Mouse (Mus musculus) liver, embryonic 12.5 days (tissue): ENCODE measurements around the gene Mettl16. TPM values are rescaled to one million over a fixed set of nuclear protein-coding genes. Genes with fewer than 3 reads are reported as not detected.
A peak's percentile ranks its signal among the peaks of the same experiment; 100 is the strongest.

Experiments
- ATAC-seq: fragments of 200-750 bp; cut with Nextera tagmentation; 2 replicates; pipeline ENCODE4 v1.8.0; 2017; ENCODE audit warnings: moderate number of reproducible peaks, mild to moderate bottlenecking, moderate library complexity
- H3K27ac ChIP-seq: fragments of 300-500 bp; sonication (generic); 2 replicates; pipeline ENCODE4 v1.5.1; 2016; ENCODE audit warnings: mild to moderate bottlenecking
- H3K27me3 ChIP-seq: fragments of 300-500 bp; sonication (generic); replicated peaks from 2 replicates; pipeline ENCODE4 v1.6.1; 2016; ENCODE audit warnings: mild to moderate bottlenecking, moderate library complexity
- H3K36me3 ChIP-seq: fragments of 300-500 bp; sonication (generic); 2 replicates; pipeline ENCODE4 v1.6.1; 2016; ENCODE audit warnings: mild to moderate bottlenecking, moderate library complexity
- H3K4me1 ChIP-seq: fragments of 300-500 bp; sonication (generic); 2 replicates; pipeline ENCODE4 v1.6.1; 2016
- H3K4me2 ChIP-seq: fragments of 300-500 bp; sonication (generic); 2 replicates; pipeline ENCODE4 v1.6.1; 2016; ENCODE audit warnings: mild to moderate bottlenecking, moderate library complexity
- H3K4me3 ChIP-seq: fragments of 300-500 bp; sonication (generic); 2 replicates; pipeline ENCODE4 v1.5.1; 2016; ENCODE audit warnings: mild to moderate bottlenecking, moderate library complexity
- H3K9ac ChIP-seq: fragments of 300-500 bp; sonication (generic); 2 replicates; pipeline ENCODE4 v1.6.1; 2016; ENCODE audit warnings: mild to moderate bottlenecking, moderate library complexity
- H3K9me3 ChIP-seq: fragments of 300-500 bp; sonication (generic); replicated peaks from 2 replicates; pipeline ENCODE4 v1.6.1; 2016; ENCODE audit warnings: mild to moderate bottlenecking, moderate library complexity
- WGBS: fragments of 180-500 bp; shearing (Covaris S2); methylation state at CpG from one replicate; pipeline ENCODE4 v1.1.7; 2016; ENCODE audit not compliant: insufficient replicate concordance; 5-methylcytosine and 5-hydroxymethylcytosine counted together
- polyA plus RNA-seq: library from polyadenylated mRNA; unstranded; fragments of >200 nt; fragmentation: Nextera tagmentation; extraction: Ambion mirVana; gene quantifications from 2 replicates; pipeline ENCODE4 v1.2.1, GENCODE M21; 2016

Mettl16 gene
- polyA plus RNA-seq, 1 experiment from 2014 or later, result 46.6 TPM

GRCm38 (mm10) chr11:74751352-74752066, 19.1 kb upstream of the Mettl16 start:
- Histone ChIP-seq H3K9ac (no peak overlapping the region), H3K27me3 (no peaks in the 10 kb centered on the region), H3K9me3 (no peaks in the 10 kb centered on the region), H3K36me3 (no peaks in the 10 kb centered on the region), H3K4me2 (no peak overlapping the region), H3K27ac (no peak overlapping the region), H3K4me1 (no peaks in the 10 kb centered on the region), H3K4me3 (no peak overlapping the region)
- 66% methylated on average over 9 of the region's 9 CpGs for WGBS
- ATAC-seq, result no peak

- H3K4me1 ChIP-seq, result no peaks in the 10 kb centered on the region
- H3K9ac ChIP-seq, result no peak overlapping the region
- H3K27me3 ChIP-seq, result no peaks in the 10 kb centered on the region
- no peak for ATAC-seq
- 56% methylated on average over 2 of the region's 2 CpGs for WGBS
- no peaks in the 10 kb centered on the region for H3K36me3 ChIP-seq
- H3K4me3 ChIP-seq, result no peak overlapping the region
- no peak overlapping the region for H3K27ac ChIP-seq
- no peaks in the 10 kb centered on the region for H3K9me3 ChIP-seq
- no peak overlapping the region for H3K4me2 ChIP-seq
These were observed 14.0 kb upstream of the Mettl16 start for GRCm38 (mm10) chr11:74756631-74757030.

- no peak for ATAC-seq
- Histone ChIP-seq H3K9me3 (no peaks in the 10 kb centered on the region), H3K36me3 (no peaks in the 10 kb centered on the region), H3K4me3 (no peak overlapping the region), H3K4me2 (no peak overlapping the region), H3K27ac (no peak overlapping the region), H3K4me1 (no peaks in the 10 kb centered on the region), H3K27me3 (no peaks in the 10 kb centered on the region), H3K9ac (no peak overlapping the region)
- WGBS, result 50% methylated on average over 12 of the region's 12 CpGs
These were observed 9.5 kb upstream of the Mettl16 start for GRCm38 (mm10) chr11:74761011-74761705.

- no peak overlapping the region for H3K9ac ChIP-seq
- H3K27ac ChIP-seq, result no peak overlapping the region
- H3K36me3 ChIP-seq, result no peaks in the 10 kb centered on the region
- no peaks in the 10 kb centered on the region for H3K4me1 ChIP-seq
- H3K4me2 ChIP-seq, result no peak overlapping the region
- H3K9me3 ChIP-seq, result no peaks in the 10 kb centered on the region
- no peak overlapping the region for H3K4me3 ChIP-seq
- WGBS, result 69% methylated on average over 10 of the region's 10 CpGs
- ATAC-seq, result no peak
- H3K27me3 ChIP-seq, result no peaks in the 10 kb centered on the region
These were observed 6.5 kb upstream of the Mettl16 start for GRCm38 (mm10) chr11:74763960-74764625.

- Histone ChIP-seq H3K4me3 (no peak overlapping the region), H3K4me2 (no peak overlapping the region), H3K27me3 (no peaks in the 10 kb centered on the region), H3K27ac (no peak overlapping the region), H3K4me1 (peaks cover 19% of the 10 kb centered on the region), H3K9ac (no peak overlapping the region), H3K9me3 (no peaks in the 10 kb centered on the region), H3K36me3 (no peaks in the 10 kb centered on the region)
- ATAC-seq, result no peak
- WGBS, result 92% methylated on average over 4 of the region's 4 CpGs
These were observed 3.2 kb upstream of the Mettl16 start for GRCm38 (mm10) chr11:74767469-74767868.

- Histone ChIP-seq H3K4me2 (no peak overlapping the region), H3K36me3 (peaks cover under 1% of the 10 kb centered on the region; the same call in 1 of the 2 replicates), H3K27me3 (no peaks in the 10 kb centered on the region), H3K4me3 (no peak overlapping the region), H3K9me3 (no peaks in the 10 kb centered on the region), H3K9ac (no peak overlapping the region), H3K27ac (no peak overlapping the region), H3K4me1 (peaks cover 23% of the 10 kb centered on the region)
- ATAC-seq, result no peak
- WGBS, result 25% methylated on average over 6 of the region's 6 CpGs
These were observed 2.6 kb upstream of the Mettl16 start for GRCm38 (mm10) chr11:74768045-74768444.

- ATAC-seq, result no peak
- peak overlapping the region; percentile 88; the same call in 1 of the 2 replicates for H3K27ac ChIP-seq
- peaks cover 23% of the 10 kb centered on the region for H3K4me1 ChIP-seq
- H3K4me2 ChIP-seq, result peak overlapping the region; percentile 87
- WGBS, result 71% methylated on average over 9 of the region's 9 CpGs
- H3K9ac ChIP-seq, result peak overlapping the region; percentile 83
- no peaks in the 10 kb centered on the region for H3K27me3 ChIP-seq
- peak overlapping the region; percentile 93 for H3K4me3 ChIP-seq
- H3K36me3 ChIP-seq, result peaks cover 21% of the 10 kb centered on the region
- no peaks in the 10 kb centered on the region for H3K9me3 ChIP-seq
These were observed 593 bp upstream of the Mettl16 start for GRCm38 (mm10) chr11:74770037-74770436.

- H3K4me2 ChIP-seq, result peak overlapping the region; percentile 87
- H3K4me1 ChIP-seq, result peaks cover 23% of the 10 kb centered on the region
- H3K4me3 ChIP-seq, result peak overlapping the region; percentile 93
- no peaks in the 10 kb centered on the region for H3K9me3 ChIP-seq
- H3K27me3 ChIP-seq, result no peaks in the 10 kb centered on the region
- 6% methylated on average over 8 of the region's 8 CpGs for WGBS
- H3K9ac ChIP-seq, result peak overlapping the region; percentile 83
- H3K36me3 ChIP-seq, result peaks cover 33% of the 10 kb centered on the region
- peak overlapping the region; percentile 88 for H3K27ac ChIP-seq
- ATAC-seq, result 0 out of 2 replicates have a peak, but pooled peaks have one; percentile 32
These were observed 604 bp downstream of the Mettl16 start for GRCm38 (mm10) chr11:74771234-74771633.

- H3K27me3 ChIP-seq, result no peaks in the 10 kb centered on the region
- peaks cover 36% of the 10 kb centered on the region for H3K36me3 ChIP-seq
- H3K9ac ChIP-seq, result peak overlapping the region; percentile 83; the same call in 1 of the 2 replicates
- H3K9me3 ChIP-seq, result no peaks in the 10 kb centered on the region
- no peak overlapping the region for H3K27ac ChIP-seq
- peak overlapping the region; percentile 87 for H3K4me2 ChIP-seq
- peak overlapping the region; percentile 93 for H3K4me3 ChIP-seq
- no peak for ATAC-seq
- 57% methylated on average over 4 of the region's 4 CpGs for WGBS
- H3K4me1 ChIP-seq, result peaks cover 23% of the 10 kb centered on the region
These were observed 1.0 kb downstream of the Mettl16 start for GRCm38 (mm10) chr11:74771650-74772049.

GRCm38 (mm10) chr11:74772386-74772785, 1.8 kb downstream of the Mettl16 start:
- H3K9ac ChIP-seq, result no peak overlapping the region
- peaks cover 44% of the 10 kb centered on the region for H3K36me3 ChIP-seq
- H3K9me3 ChIP-seq, result no peaks in the 10 kb centered on the region
- H3K4me3 ChIP-seq, result no peak overlapping the region
- H3K4me2 ChIP-seq, result peak overlapping the region; percentile 87
- ATAC-seq, result no peak
- whole genome bisulfite sequencing, result 66% methylated on average over 2 of the region's 2 CpGs
- H3K4me1 ChIP-seq, result peaks cover 23% of the 10 kb centered on the region
- no peaks in the 10 kb centered on the region for H3K27me3 ChIP-seq
- H3K27ac ChIP-seq, result no peak overlapping the region

- no peak overlapping the region for H3K4me3 ChIP-seq
- peaks cover 91% of the 10 kb centered on the region for H3K36me3 ChIP-seq
- ATAC-seq, result no peak
- H3K9ac ChIP-seq, result no peak overlapping the region
- no peaks in the 10 kb centered on the region for H3K27me3 ChIP-seq
- WGBS, result 85% methylated on average over 4 of the region's 4 CpGs
- no peak overlapping the region for H3K4me2 ChIP-seq
- H3K4me1 ChIP-seq, result no peaks in the 10 kb centered on the region
- H3K9me3 ChIP-seq, result no peaks in the 10 kb centered on the region
- H3K27ac ChIP-seq, result no peak overlapping the region
These were observed 22.2 kb downstream of the Mettl16 start for GRCm38 (mm10) chr11:74792874-74793273.

GRCm38 (mm10) chr11:74800658-74801057, 30.0 kb downstream of the Mettl16 start:
- WGBS, result 81% methylated on average over 4 of the region's 4 CpGs
- peaks cover 84% of the 10 kb centered on the region for H3K36me3 ChIP-seq
- ATAC-seq, result no peak
- H3K4me1 ChIP-seq, result no peaks in the 10 kb centered on the region
- no peak overlapping the region for H3K4me3 ChIP-seq
- H3K27ac ChIP-seq, result no peak overlapping the region
- no peak overlapping the region for H3K9ac ChIP-seq
- H3K27me3 ChIP-seq, result no peaks in the 10 kb centered on the region
- H3K4me2 ChIP-seq, result no peak overlapping the region
- no peaks in the 10 kb centered on the region for H3K9me3 ChIP-seq
